Comparison of ENCODE assay signal across 8 mouse cellular contexts in genomic region chr5:130163670-130164069, GRCm38 (mm10). TPM values are rescaled to one million over a fixed set of nuclear protein-coding genes. Genes with fewer than 3 reads are reported as not detected.
DNase-seq lines count a peak whose midpoint lies in the region; ATAC-seq and TF ChIP-seq lines count a peak whose summit lies in the region.

No protein-coding gene starts in this region.

- H3K27me3 ChIP-seq in forebrain, embryonic 14.5 days (replicated peaks; ENCODE audit: control insufficient read depth, insufficient read depth, low read length): no peaks in the 10 kb centered on the region
- no peaks in the 10 kb centered on the region for H3K27me3 ChIP-seq in forebrain, embryonic 15.5 days
- H3K27me3 ChIP-seq in midbrain, postnatal 0 days (ENCODE audit: insufficient read depth, low read length): no peaks in the 10 kb centered on the region
- no peaks in the 10 kb centered on the region for H3K27me3 ChIP-seq in stomach, embryonic 15.5 days (replicated peaks)

- no peaks in the 10 kb centered on the region for H3K9me3 ChIP-seq in forebrain, embryonic 14.5 days (replicated peaks; ENCODE audit: control insufficient read depth, low read length)
- no peaks in the 10 kb centered on the region for H3K9me3 ChIP-seq in forebrain, embryonic 15.5 days
- H3K9me3 ChIP-seq in midbrain, postnatal 0 days (ENCODE audit: low read length): no peaks in the 10 kb centered on the region
- H3K9me3 ChIP-seq in stomach, embryonic 15.5 days: no peaks in the 10 kb centered on the region

- peak; percentile 78 for TF ChIP-seq CTCF in midbrain, postnatal 0 days (IDR thresholded peaks at IDR 0.05)

- H3K9ac ChIP-seq in forebrain, embryonic 14.5 days (ENCODE audit: low read length): no peak overlapping the region
- no peak overlapping the region for H3K9ac ChIP-seq in forebrain, embryonic 15.5 days (replicated peaks)
- H3K9ac ChIP-seq in midbrain, postnatal 0 days (replicated peaks; ENCODE audit: low read length, poor library complexity, severe bottlenecking): no peak overlapping the region
- H3K9ac ChIP-seq in stomach, embryonic 15.5 days: no peak overlapping the region

- no peaks in the 10 kb centered on the region for H3K36me3 ChIP-seq in forebrain, embryonic 14.5 days (ENCODE audit: control insufficient read depth, insufficient read depth, low read length)
- no peaks in the 10 kb centered on the region for H3K36me3 ChIP-seq in forebrain, embryonic 15.5 days
- no peaks in the 10 kb centered on the region for H3K36me3 ChIP-seq in midbrain, postnatal 0 days (ENCODE audit: insufficient read depth, low read length)
- no peaks in the 10 kb centered on the region for H3K36me3 ChIP-seq in stomach, embryonic 15.5 days

- no peak overlapping the region for H3K4me2 ChIP-seq in forebrain, embryonic 14.5 days (ENCODE audit: low read length)
- H3K4me2 ChIP-seq in forebrain, embryonic 15.5 days (replicated peaks): no peak overlapping the region
- H3K4me2 ChIP-seq in midbrain, postnatal 0 days (ENCODE audit: low read depth, low read length, poor library complexity, severe bottlenecking): no peak overlapping the region
- no peak overlapping the region for H3K4me2 ChIP-seq in stomach, embryonic 15.5 days

- no peak overlapping the region for H3K27ac ChIP-seq in forebrain, embryonic 14.5 days (ENCODE audit: low read depth, low read length)
- H3K27ac ChIP-seq in forebrain, embryonic 15.5 days (replicated peaks): no peak overlapping the region
- no peak overlapping the region for H3K27ac ChIP-seq in midbrain, postnatal 0 days (ENCODE audit: low read depth, low read length)
- H3K27ac ChIP-seq in stomach, embryonic 15.5 days: no peak overlapping the region

- DNase-seq in forebrain, embryonic 14.5 days (ENCODE audit: low spot score): peak; percentile 74
- DNase-seq in adrenal gland, adult 8-10 months: peak; percentile 45
- DNase-seq in embryo, embryonic 9.5 days (ENCODE audit: extremely low spot score): peak; percentile 57
- DNase-seq in left cerebral cortex, postnatal 10 days (ENCODE audit: extremely low spot score in 1 of 2, low spot score in 2 of 2): peak; percentile 48 to 84
- DNase-seq in midbrain, postnatal 0 days (ENCODE audit: low spot score): peak; percentile 62

- no peaks in the 10 kb centered on the region for H3K4me1 ChIP-seq in forebrain, embryonic 14.5 days (ENCODE audit: control insufficient read depth, insufficient read depth, low read length)
- no peaks in the 10 kb centered on the region for H3K4me1 ChIP-seq in forebrain, embryonic 15.5 days
- no peaks in the 10 kb centered on the region for H3K4me1 ChIP-seq in midbrain, postnatal 0 days (ENCODE audit: insufficient read depth, low read length)
- no peaks in the 10 kb centered on the region for H3K4me1 ChIP-seq in stomach, embryonic 15.5 days

- H3K4me3 ChIP-seq in forebrain, embryonic 14.5 days (ENCODE audit: low read depth, low read length): no peak overlapping the region
- H3K4me3 ChIP-seq in forebrain, embryonic 15.5 days: no peak overlapping the region
- H3K4me3 ChIP-seq in midbrain, postnatal 0 days (ENCODE audit: low read depth, low read length): no peak overlapping the region
- H3K4me3 ChIP-seq in stomach, embryonic 15.5 days (replicated peaks): no peak overlapping the region

- intact Hi-C loops in left cerebral cortex, postnatal 10 days (cut with DNase I): no loop called here

- 5% methylated on average over 7 of the region's 7 CpGs for WGBS in forebrain, embryonic 14.5 days
- WGBS in forebrain, embryonic 15.5 days: 5% methylated on average over 7 of the region's 7 CpGs
- WGBS in midbrain, postnatal 0 days: 5% methylated on average over 7 of the region's 7 CpGs
- WGBS in stomach, embryonic 15.5 days: 3% methylated on average over 7 of the region's 7 CpGs

- no peak for ATAC-seq in forebrain, embryonic 14.5 days
- ATAC-seq in forebrain, embryonic 15.5 days (replicated peaks): no peak
- peak; percentile 76 to 88 for ATAC-seq in hematopoietic stem cell, adult 5-6 weeks (replicated peaks in 1 of 2; ENCODE audit: insufficient read depth in 1 of 2, low FRiP score in 2 of 2, low TSS enrichment in 1 of 2, low read depth in 1 of 2, poor library complexity in 2 of 2, severe bottlenecking in 2 of 2)
- ATAC-seq in midbrain, postnatal 0 days (ENCODE audit: low FRiP score): no peak
- peak; percentile 50; the same call in 1 of the 2 replicates for ATAC-seq in stomach, embryonic 15.5 days (ENCODE audit: insufficient read depth, low FRiP score, low read depth)

RNA-seq across cellular contexts. Expression of gene Rabgef1, which starts 7.9 kb away (rescaled TPM):
- polyA plus RNA-seq in forebrain, embryonic 14.5 days (2014; fragmentation: Nextera tagmentation; extraction: Ambion mirVana): 30.0 and 38.7 TPM in 2 replicates
- polyA plus RNA-seq in forebrain, embryonic 15.5 days (2015; fragmentation: Nextera tagmentation; extraction: Ambion mirVana): 40.2 and 41.3 TPM in 2 replicates
- total RNA-seq in adrenal gland, adult 8-10 months (2022): 10 to 100 TPM; 32.0 to 53.7 (median 39.0) TPM
- 35.6 and 47.9 TPM in 2 replicates for total RNA-seq in hematopoietic stem cell, adult 5-6 weeks (2017)
- 10 to 100 TPM; 41.4 to 42.8 TPM for total RNA-seq in left cerebral cortex, postnatal 10 days (2021)
- 15.5 and 24.2 TPM in 2 replicates for total RNA-seq in midbrain, postnatal 0 days (2014; rRNA removed)
- 31.3 and 34.1 TPM in 2 replicates for polyA plus RNA-seq in midbrain, postnatal 0 days (2015; fragmentation: Nextera tagmentation; extraction: Ambion mirVana)
- 26.6 and 29.2 TPM in 2 replicates for polyA plus RNA-seq in stomach, embryonic 15.5 days (2015; fragmentation: Nextera tagmentation; extraction: Ambion mirVana)

RNA-seq across cellular contexts. Expression of gene Kctd7, which starts 19.0 kb away (rescaled TPM):
- polyA plus RNA-seq in forebrain, embryonic 14.5 days (2014; fragmentation: Nextera tagmentation; extraction: Ambion mirVana): 10.9 and 12.4 TPM in 2 replicates
- polyA plus RNA-seq in forebrain, embryonic 15.5 days (2015; fragmentation: Nextera tagmentation; extraction: Ambion mirVana): 13.5 TPM in 2 replicates
- 10 to 100 TPM; 14.5 to 19.6 (median 17.4) TPM for total RNA-seq in adrenal gland, adult 8-10 months (2022)
- total RNA-seq in hematopoietic stem cell, adult 5-6 weeks (2017): 3.3 and 6.4 TPM in 2 replicates
- 10 to 100 TPM; 13.6 to 14.4 TPM for total RNA-seq in left cerebral cortex, postnatal 10 days (2021)
- total RNA-seq in midbrain, postnatal 0 days (2014; rRNA removed): 19.5 and 22.3 TPM in 2 replicates
- polyA plus RNA-seq in midbrain, postnatal 0 days (2015; fragmentation: Nextera tagmentation; extraction: Ambion mirVana): 12.2 and 14.3 TPM in 2 replicates
- polyA plus RNA-seq in stomach, embryonic 15.5 days (2015; fragmentation: Nextera tagmentation; extraction: Ambion mirVana): 4.8 and 5.4 TPM in 2 replicates

RNA-seq across cellular contexts. Expression of gene Tmem248, which starts 53.2 kb away (rescaled TPM):
- polyA plus RNA-seq in forebrain, embryonic 14.5 days (2014; fragmentation: Nextera tagmentation; extraction: Ambion mirVana): 22.5 and 22.7 TPM in 2 replicates
- 23.0 and 24.1 TPM in 2 replicates for polyA plus RNA-seq in forebrain, embryonic 15.5 days (2015; fragmentation: Nextera tagmentation; extraction: Ambion mirVana)
- total RNA-seq in adrenal gland, adult 8-10 months (2022): 10 to 100 TPM; 69.6 to 86.9 (median 75.6) TPM
- total RNA-seq in hematopoietic stem cell, adult 5-6 weeks (2017): 40.9 and 43.5 TPM in 2 replicates
- 10 to 100 TPM; 44.8 to 45.6 TPM for total RNA-seq in left cerebral cortex, postnatal 10 days (2021)
- 46.9 and 50.1 TPM in 2 replicates for total RNA-seq in midbrain, postnatal 0 days (2014; rRNA removed)
- 28.6 and 31.6 TPM in 2 replicates for polyA plus RNA-seq in midbrain, postnatal 0 days (2015; fragmentation: Nextera tagmentation; extraction: Ambion mirVana)
- 37.3 and 43.1 TPM in 2 replicates for polyA plus RNA-seq in stomach, embryonic 15.5 days (2015; fragmentation: Nextera tagmentation; extraction: Ambion mirVana)

Comparison
In these comparisons a context has a peak if more than half of its experiments do, and no peak if none do; other contexts are left out.
1. ATAC-seq: peak in hematopoietic stem cell, adult 5-6 weeks (2 of 2) and stomach, embryonic 15.5 days (single experiment); none in forebrain, embryonic 14.5 days (single experiment), forebrain, embryonic 15.5 days (single experiment) and midbrain, postnatal 0 days (single experiment).
2. Peak in every context shown above with its lines, with median percentiles within 50 percentile points of each other: DNase-seq.